Mouse (Mus musculus) cerebellum, adult 11-12 months (tissue): Measurements from ENCODE around the gene Kcnq1.

Source experiments
- DNase-seq: peaks from one replicate; pipeline ENCODE4 v3.0.0; 2022

Kcnq1 gene

GRCm38 (mm10) chr7:143106062-143106461 lies at the start of gene Kcnq1:
Kcnq1 (plus strand) TSS chr7:143106362.
- no peak for DNase-seq

DNA sequence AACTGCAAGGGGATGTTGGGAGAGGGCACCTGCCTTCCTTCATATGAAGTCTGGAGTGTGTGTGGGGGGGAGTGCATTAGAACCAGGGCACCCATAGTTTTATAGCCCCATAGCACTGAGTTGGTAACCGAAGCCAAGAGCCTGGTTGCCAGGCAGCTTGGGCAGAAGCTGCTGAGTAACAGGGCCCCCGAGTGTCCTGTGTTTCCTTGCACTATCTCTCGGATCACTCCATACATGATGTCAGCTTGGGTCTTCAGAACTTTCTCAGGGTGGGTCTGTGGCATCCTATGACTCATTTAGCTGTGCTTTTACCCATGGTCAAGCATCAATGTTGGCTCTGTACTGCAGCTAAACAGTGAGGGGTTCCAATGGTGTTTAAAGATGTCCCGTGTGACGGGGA lies 49.1 kb upstream of the Kcnq1 start:
- no peak for DNase-seq

DNA sequence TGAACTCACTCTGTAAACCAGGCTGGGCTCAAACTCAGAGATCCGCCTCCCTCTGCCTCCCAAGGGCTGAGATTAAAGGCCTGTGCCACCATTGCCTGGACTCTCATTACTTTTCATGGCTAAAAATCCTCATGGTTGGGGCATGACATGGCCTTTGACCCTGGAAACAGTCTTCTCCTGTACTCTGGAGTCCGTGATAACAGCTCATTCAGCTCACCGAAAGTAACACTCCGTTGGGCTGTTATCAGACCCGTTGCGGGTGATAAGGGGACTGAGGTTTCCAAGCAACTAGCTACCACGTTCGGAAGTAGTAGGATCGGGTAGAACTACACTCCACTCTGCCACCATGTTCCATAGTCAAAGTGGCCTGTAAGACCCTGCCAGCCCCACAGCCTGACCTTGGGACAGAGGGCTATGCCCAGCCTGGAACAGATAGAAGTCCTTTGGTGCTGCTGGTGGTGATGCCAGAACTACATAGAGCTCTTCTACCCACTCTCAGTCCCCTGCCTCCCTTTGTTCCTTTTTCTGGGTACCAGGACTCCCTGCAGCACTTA lies 48.4 kb upstream of the Kcnq1 start:
- DNase-seq, result no peak

GRCm38 (mm10) chr7:143058221-143058697 lies 47.9 kb upstream of the Kcnq1 start:
- no peak for DNase-seq

GRCm38 (mm10) chr7:143059202-143059870 lies 46.8 kb upstream of the Kcnq1 start:
- DNase-seq, result peak; percentile 74

DNA sequence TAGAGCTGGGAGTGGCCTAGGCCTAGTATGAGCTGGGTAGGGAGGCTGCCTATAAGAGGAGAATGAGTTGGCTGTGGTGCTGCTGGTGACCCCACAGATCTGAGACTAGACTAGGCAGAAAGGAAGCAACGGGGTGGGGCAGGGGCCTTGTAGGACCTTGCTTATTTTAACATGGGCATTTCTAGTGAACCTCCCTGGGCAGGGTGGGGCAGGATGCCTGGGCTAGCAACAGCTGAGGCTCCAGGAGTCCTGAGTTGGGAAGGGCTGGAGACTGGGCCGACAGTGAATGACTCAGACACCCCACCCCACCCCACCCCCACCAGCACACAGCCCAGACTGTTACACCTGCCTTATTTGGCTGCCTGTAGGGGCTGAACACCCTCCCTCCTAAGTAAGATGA lies 43.5 kb upstream of the Kcnq1 start:
- no peak for DNase-seq

GRCm38 (mm10) chr7:143064226-143064625 lies 41.9 kb upstream of the Kcnq1 start:
- DNase-seq, result peak; percentile 57

DNA sequence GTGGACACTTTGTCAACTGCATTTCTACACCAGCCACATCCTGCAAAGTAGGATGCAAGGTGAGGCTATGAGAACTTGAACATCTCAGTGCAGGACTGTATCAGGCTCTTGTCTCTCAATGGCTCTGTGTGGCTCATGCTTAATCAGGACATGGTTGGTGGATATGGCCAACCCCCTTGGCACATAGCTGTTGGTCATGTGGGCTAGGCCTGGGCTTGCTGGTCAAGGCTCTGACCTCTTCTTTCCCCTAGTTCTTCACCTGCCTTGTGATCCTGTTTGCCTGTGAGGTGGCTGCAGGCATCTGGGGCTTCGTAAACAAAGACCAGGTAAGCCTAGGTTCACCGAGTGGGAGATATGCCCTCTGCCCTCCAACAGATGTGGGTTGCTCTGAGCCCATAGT lies 40.5 kb upstream of the Kcnq1 start:
- DNase-seq, result no peak

- peak; percentile 66 for DNase-seq
Measured at GRCm38 (mm10) chr7:143067469-143067868, 38.7 kb upstream of the Kcnq1 start.

GRCm38 (mm10) chr7:143067897-143068296 lies 38.3 kb upstream of the Kcnq1 start:
- peak; percentile 66 for DNase-seq

DNA sequence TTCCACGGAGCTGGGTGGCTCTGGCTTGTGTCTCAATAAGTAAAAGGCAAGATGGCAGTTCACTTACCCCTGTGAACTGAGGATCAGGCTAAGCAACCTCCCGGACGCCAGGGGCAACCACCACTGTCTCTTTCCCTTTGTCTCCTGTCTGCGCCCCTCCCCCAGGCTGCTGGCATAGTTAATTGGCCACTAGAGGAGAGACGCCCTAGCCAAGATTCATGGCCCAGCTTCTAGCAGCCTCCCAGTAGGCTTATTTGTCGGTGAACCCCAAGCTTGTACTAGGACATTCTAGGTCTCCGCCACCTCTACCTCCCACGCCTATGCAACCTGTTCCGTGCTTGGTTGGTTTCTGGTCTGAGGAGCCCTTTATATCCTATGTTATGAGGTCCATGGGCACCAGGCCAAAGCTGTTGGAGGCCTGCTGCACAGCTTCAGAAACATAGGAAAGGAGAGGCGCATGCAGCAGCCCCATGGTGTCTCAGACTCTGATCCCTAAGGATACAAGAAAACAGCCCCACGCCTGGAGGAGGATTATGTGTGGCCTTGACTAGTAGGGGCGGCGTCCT lies 37.8 kb upstream of the Kcnq1 start:
- DNase-seq, result no peak

DNA sequence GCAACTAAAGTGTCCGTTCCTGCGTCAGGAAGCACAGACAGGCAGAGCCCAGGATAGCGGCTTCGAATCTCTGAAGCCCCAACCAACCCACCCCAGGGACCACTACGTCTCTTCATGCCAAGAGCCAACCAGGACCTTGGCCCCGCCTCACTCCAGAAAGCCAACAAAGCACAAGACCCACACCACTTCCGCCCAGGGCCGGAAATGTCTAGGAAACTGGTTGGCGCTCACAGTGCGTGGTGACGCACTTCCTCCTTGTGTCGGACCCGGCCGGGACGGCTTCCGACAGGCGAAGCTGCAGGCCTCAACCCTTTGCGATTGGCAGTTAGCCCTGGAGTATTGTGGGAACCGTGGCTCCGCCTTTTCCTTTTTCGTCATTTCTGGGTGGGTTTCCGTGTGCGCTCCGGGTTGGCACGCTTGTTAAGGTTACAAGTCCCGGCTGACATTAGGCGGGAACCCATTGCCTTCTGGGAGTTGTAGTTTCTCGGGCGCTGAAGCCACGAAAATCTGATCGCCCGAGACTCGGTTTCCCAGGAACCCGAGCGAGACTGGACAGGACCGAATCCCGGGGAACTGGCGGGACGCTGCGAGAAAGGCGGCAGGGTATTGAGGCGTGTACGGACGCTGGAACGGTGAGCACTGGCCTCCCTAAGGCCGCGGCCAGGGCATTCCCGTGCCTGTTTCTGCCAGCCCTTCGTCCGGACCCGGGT lies 37.1 kb upstream of the Kcnq1 start, which contains the start of gene Tssc4:
Gene Tssc4 (plus strand): TSS at position 368 of the 710 bp plus-strand sequence.
- peak; percentile 100 for DNase-seq

- peak; percentile 76 for DNase-seq
Measured at GRCm38 (mm10) chr7:143069751-143070400, 36.3 kb upstream of the Kcnq1 start.

- DNase-seq, result peak; percentile 65
Measured at GRCm38 (mm10) chr7:143070506-143071070, 35.6 kb upstream of the Kcnq1 start.

DNA sequence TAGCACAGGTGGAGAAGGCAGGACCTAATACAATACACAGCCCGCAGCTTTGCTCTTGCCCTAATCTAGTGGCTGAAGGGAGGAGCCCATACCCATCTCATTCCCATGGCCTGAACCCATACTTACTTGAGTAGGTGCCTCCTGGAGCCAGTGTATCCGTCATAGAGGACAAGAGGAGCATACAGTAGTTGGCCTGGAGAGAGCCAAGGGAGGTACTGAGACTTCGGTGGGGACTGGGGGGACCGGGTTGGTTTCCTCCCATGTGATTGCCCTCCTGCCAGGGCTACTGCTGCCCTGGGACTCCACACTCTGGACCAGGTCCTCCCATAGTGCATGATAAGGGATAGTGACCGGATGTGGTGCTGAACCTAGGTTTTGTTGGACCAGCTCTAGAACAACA lies 33.6 kb upstream of the Kcnq1 start:
- no peak for DNase-seq

DNA sequence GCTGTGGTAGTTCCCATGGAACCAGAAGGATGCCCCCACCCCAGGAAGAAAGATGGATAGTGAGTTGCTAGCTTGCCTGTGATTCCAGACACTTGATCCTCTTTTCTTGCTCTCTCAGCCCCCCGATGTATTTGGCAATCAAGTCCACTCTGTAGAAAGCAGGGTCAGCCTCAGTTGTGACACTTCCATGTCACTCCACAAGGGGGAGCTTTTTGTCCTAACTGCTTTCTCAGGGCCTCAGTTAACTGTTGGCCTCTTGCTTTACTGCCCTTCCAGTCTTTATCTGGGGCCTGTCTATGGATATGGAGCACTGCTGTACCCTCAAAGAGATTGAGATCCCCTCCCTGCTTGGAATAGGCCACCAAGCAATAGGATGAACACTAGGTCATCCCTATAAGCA lies 33.1 kb upstream of the Kcnq1 start:
- no peak for DNase-seq

GRCm38 (mm10) chr7:143075394-143075793 lies 30.8 kb upstream of the Kcnq1 start:
- DNase-seq, result no peak

DNA sequence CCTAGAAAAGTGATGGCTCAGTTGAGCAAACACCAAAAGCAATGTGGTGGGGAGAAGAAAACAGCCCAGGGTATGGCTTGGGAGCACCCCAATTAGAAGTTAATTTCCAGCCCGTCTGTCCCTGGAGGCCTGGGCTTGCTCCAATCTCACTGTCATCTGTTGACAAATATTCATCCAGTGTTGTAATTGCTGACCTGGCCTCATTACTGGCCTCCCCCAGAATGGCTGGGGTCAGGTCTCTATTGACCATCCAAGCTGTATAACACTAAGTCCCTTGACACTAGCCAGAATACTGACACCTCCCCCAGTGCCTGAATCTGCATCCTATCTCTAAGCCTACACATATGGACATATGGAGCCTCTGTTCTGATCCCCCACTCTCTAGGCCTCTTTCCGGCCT lies 28.8 kb upstream of the Kcnq1 start:
- no peak for DNase-seq

DNA sequence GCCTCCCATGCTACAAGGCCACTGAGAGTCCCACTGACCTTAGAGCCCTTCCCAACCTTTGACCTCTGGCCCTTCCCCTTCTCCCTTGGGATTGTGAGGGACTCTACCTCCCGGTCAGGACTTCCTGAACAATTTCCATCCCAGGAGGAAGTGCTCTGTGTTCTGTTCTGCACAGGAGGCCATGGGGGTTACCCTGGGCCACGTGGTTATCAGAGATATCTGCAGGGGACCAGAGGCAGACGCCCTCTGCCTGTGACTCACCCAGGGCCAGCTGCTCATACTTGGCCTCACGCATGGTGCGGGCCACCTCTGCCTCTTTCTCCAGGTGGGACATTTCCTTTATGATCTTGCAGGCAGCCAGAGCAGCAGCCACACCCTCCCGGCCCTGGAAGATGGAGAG lies 24.1 kb upstream of the Kcnq1 start:
- DNase-seq, result no peak

GRCm38 (mm10) chr7:143083708-143084107 lies 22.5 kb upstream of the Kcnq1 start:
- no peak for DNase-seq

- no peak for DNase-seq
Measured at GRCm38 (mm10) chr7:143086366-143086765, 19.8 kb upstream of the Kcnq1 start.

DNA sequence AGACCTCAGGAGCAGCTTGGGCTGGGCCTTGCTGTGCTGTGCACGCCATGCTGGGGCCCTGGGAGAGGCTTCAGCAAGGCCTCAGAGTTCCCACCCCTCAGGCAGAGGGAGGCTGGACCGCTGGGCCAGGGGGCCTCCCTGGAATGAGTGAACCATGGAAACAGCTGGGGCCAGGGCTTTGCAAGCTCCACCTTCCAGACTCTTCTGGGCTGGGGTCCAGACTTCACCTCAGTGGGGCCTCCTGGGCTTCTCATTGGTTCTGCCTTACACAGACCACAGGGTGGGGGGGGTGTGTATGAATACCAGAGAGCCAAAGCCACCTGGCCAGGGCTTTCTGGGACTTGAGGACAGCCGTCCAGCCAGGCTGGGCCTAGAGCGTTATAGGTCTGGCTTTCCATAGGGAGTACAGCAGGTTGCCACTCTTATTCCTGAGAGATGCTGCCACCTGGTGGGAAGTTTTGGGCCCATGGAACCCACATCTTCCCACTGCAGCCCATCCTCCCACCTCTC lies 19.0 kb upstream of the Kcnq1 start:
- DNase-seq, result no peak

- no peak for DNase-seq
Measured at GRCm38 (mm10) chr7:143093847-143094246, 12.3 kb upstream of the Kcnq1 start.
